Mouse (Mus musculus): Measurements from ENCODE around the gene Ppfibp2.

DNA sequence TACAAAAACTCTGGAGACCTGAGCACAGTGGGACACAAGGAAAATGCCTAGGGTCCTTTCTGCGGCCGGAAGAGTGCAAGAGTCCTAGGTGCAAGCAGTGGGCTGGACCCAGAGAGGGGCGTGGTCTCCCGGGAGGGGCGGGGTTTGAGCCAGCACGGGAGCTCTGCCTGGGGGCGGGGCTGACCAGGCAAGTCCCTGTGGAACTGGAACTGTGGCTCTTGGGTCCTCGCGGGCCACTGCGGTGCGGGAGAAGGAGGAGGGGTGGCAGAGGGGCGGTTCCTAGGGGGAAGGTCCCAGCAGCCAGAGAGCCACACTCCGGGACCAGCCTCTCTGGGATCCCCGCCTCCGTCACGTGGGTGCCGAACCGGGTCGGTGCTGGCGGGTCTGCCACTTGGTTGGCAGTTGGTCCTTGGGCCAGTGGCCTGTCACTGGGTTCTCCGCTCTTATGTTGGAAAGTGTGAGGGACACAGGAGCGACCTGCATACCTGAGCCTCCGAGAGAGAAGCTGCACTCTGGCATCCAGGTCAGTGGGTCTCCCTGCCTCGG, at the start of gene Ppfibp2:
- no peak for TF ChIP-seq CTCF (IDR thresholded peaks at IDR 0.05; ENCODE audit: low read depth, low read length)
- peak; percentile 93 for TF ChIP-seq POLR2A (IDR thresholded peaks at IDR 0.05; ENCODE audit: extremely low read depth, insufficient read depth, low read length)
